Mouse (Mus musculus): ENCODE results near the gene Ulk4.

- no peak for TF ChIP-seq CTCF (IDR thresholded peaks at IDR 0.05 in 2 of 3, conservative IDR thresholded peaks at IDR 0.05 in 1 of 3; ENCODE audit: control insufficient read depth in 1 of 3, insufficient read depth in 1 of 3, low read depth in 2 of 3, low read length in 3 of 3, poor library complexity in 1 of 3, severe bottlenecking in 1 of 3)
- no peak for TF ChIP-seq GATA1 (IDR thresholded peaks at IDR 0.05; ENCODE audit: low read depth, low read length)
- TF ChIP-seq POLR2AphosphoS2 (IDR thresholded peaks at IDR 0.05; ENCODE audit: low read length), result no peak
- no peak for TF ChIP-seq CHD2 (IDR thresholded peaks at IDR 0.05; ENCODE audit: low read length)
- TF ChIP-seq RAD21 (IDR thresholded peaks at IDR 0.05; ENCODE audit: low read depth, low read length), result no peak
- no peak for TF ChIP-seq MAZ (IDR thresholded peaks at IDR 0.05; ENCODE audit: low read depth, low read length)
- TF ChIP-seq HCFC1 (IDR thresholded peaks at IDR 0.05; ENCODE audit: low read depth, low read length), result no peak
- TF ChIP-seq BHLHE40 (IDR thresholded peaks at IDR 0.05; ENCODE audit: borderline replicate concordance, low read depth, low read length), result no peak
- no peak for TF ChIP-seq ZKSCAN1 (IDR thresholded peaks at IDR 0.05; ENCODE audit: low read depth, low read length)
- TF ChIP-seq MAX (IDR thresholded peaks at IDR 0.05; ENCODE audit: low read length), result no peak
- TF ChIP-seq RCOR1 (IDR thresholded peaks at IDR 0.05; ENCODE audit: low read depth, low read length), result no peak
Measured at GRCm38 (mm10) chr9:121298411-121299091, 21.6 kb upstream of the Ulk4 start.
